In the genomic region with DNA sequence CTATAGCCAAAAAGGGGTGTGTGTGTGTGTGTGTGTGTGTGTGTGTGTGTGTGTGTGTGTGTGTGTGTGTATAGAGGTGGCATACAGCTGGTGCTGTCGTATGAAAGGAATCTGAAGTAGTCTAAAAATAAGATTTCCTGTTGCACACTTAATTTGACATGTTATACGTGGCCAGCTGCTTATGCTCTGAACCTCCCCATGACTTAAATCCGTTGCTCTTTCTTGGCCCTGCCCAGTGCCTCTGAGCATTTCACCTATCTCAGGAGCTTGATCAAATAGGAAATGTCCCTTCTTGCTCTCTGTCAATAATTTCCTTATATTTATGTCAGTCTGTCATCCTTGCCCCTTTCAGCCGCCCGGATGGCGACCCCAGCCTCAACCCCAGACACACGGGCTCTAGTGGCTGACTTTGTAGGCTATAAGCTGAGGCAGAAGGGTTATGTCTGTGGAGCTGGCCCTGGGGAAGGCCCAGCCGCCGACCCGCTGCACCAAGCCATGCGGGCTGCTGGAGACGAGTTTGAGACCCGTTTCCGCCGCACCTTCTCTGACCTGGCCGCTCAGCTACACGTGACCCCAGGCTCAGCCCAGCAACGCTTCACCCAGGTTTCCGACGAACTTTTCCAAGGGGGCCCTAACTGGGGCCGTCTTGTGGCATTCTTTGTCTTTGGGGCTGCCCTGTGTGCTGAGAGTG, we compare ENCODE assay signal across 8 mouse cellular contexts. TPM values are rescaled to one million over a fixed set of nuclear protein-coding genes. Genes with fewer than 3 reads are reported as not detected.
DNase-seq lines count a peak whose midpoint lies in the region; ATAC-seq and TF ChIP-seq lines count a peak whose summit lies in the region.

No protein-coding gene starts in this region.

- peak overlapping the region; percentile 59 for H3K4me3 ChIP-seq in erythroblast, embryonic 14.5 days (replicated peaks)
- peak overlapping the region; percentile 69 for H3K4me3 ChIP-seq in forebrain, embryonic 14.5 days (ENCODE audit: low read depth, low read length)
- H3K4me3 ChIP-seq in liver, embryonic 14.5 days (ENCODE audit: insufficient read depth in 1 of 2, low read depth in 2 of 2, low read length in 2 of 2) = peak overlapping the region; percentile 60 to 64

- peak overlapping the region; percentile 86 for H3K27ac ChIP-seq in forebrain, embryonic 14.5 days (ENCODE audit: low read depth, low read length)
- H3K27ac ChIP-seq in liver, embryonic 14.5 days = no peak overlapping the region

- peak overlapping the region; percentile 88 for H3K9ac ChIP-seq in forebrain, embryonic 14.5 days (ENCODE audit: low read length)
- H3K9ac ChIP-seq in liver, embryonic 14.5 days (replicated peaks) = no peak overlapping the region

- TF ChIP-seq EP300 in liver, embryonic 14.5 days (IDR thresholded peaks at IDR 0.05; ENCODE audit: low read depth) = no peak

- ATAC-seq in erythroblast, adult 5-6 weeks (replicated peaks; ENCODE audit: low FRiP score, poor library complexity, severe bottlenecking) = no peak
- ATAC-seq in forebrain, embryonic 14.5 days = peak; percentile 10; the same call in 1 of the 2 replicates
- ATAC-seq in liver, embryonic 14.5 days (ENCODE audit: insufficient read depth) = no peak

- H3K36me3 ChIP-seq in erythroblast, embryonic 14.5 days (ENCODE audit: control insufficient read depth) = peaks cover 4% of the 10 kb centered on the region; the same call in 1 of the 2 replicates
- H3K36me3 ChIP-seq in forebrain, embryonic 14.5 days (ENCODE audit: control insufficient read depth, insufficient read depth, low read length) = peaks cover 10% of the 10 kb centered on the region
- H3K36me3 ChIP-seq in liver, embryonic 14.5 days (replicated peaks; ENCODE audit: control insufficient read depth, insufficient read depth, low read depth) = no peaks in the 10 kb centered on the region

- H3K27me3 ChIP-seq in erythroblast, embryonic 14.5 days (ENCODE audit: control insufficient read depth) = no peaks in the 10 kb centered on the region
- H3K27me3 ChIP-seq in forebrain, embryonic 14.5 days (replicated peaks; ENCODE audit: control insufficient read depth, insufficient read depth, low read length) = no peaks in the 10 kb centered on the region
- H3K27me3 ChIP-seq in liver, embryonic 14.5 days (ENCODE audit: control insufficient read depth, insufficient read depth, low read length) = no peaks in the 10 kb centered on the region

- H3K9me3 ChIP-seq in erythroblast, embryonic 14.5 days (ENCODE audit: control insufficient read depth, low read length) = peaks cover 5% of the 10 kb centered on the region
- no peaks in the 10 kb centered on the region for H3K9me3 ChIP-seq in forebrain, embryonic 14.5 days (replicated peaks; ENCODE audit: control insufficient read depth, low read length)
- no peaks in the 10 kb centered on the region for H3K9me3 ChIP-seq in liver, embryonic 14.5 days (ENCODE audit: control insufficient read depth, low read length)

- peak overlapping the region; percentile 83 for H3K4me2 ChIP-seq in forebrain, embryonic 14.5 days (ENCODE audit: low read length)
- H3K4me2 ChIP-seq in liver, embryonic 14.5 days (ENCODE audit: low read depth) = peak overlapping the region; percentile 81

- no peak for TF ChIP-seq CTCF in liver, embryonic 14.5 days (IDR thresholded peaks at IDR 0.05; ENCODE audit: low read depth)

- H3K4me1 ChIP-seq in erythroblast, embryonic 14.5 days (ENCODE audit: control insufficient read depth) = peaks cover 20% of the 10 kb centered on the region
- H3K4me1 ChIP-seq in forebrain, embryonic 14.5 days (ENCODE audit: control insufficient read depth, insufficient read depth, low read length) = peaks cover 13% of the 10 kb centered on the region
- H3K4me1 ChIP-seq in liver, embryonic 14.5 days (replicated peaks; ENCODE audit: control insufficient read depth in 2 of 2, insufficient read depth in 2 of 2, low read length in 1 of 2) = peaks cover 3 to 6% of the 10 kb centered on the region in 2 experiments; a peak in 3 of 4 replicates

- WGBS in forebrain, embryonic 14.5 days = 38% methylated on average over 21 of the region's 21 CpGs
- WGBS in liver, embryonic 14.5 days (ENCODE audit: insufficient replicate concordance) = 53% methylated on average over 21 of the region's 21 CpGs

- peak; percentile 10 for DNase-seq in 416B (ENCODE audit: low read depth)
- no peak for DNase-seq in forebrain, embryonic 14.5 days (ENCODE audit: low spot score)
- DNase-seq in liver, embryonic 14.5 days (ENCODE audit: low read depth in 3 of 3, low spot score in 3 of 3) = no peak
- no peak for DNase-seq in right cerebral cortex, adult 18-20 months
- DNase-seq in B cell, adult 2 months = no peak
- DNase-seq in frontal cortex, postnatal 14 days (ENCODE audit: low spot score in 2 of 2) = no peak

RNA-seq across cellular contexts. Expression of gene Gm20521, which starts 0.9 kb away (rescaled TPM):
- polyA plus RNA-seq in erythroblast, embryonic 14.5 days (2012) = 0.05 and 0.14 TPM in 2 replicates
- not detected in 2 replicates for total RNA-seq in erythroblast, adult 5-6 weeks (2015; ENCODE audit: low replicate concordance)
- not detected in 2 replicates for total RNA-seq in erythroblast, adult 5-6 weeks (2017; ENCODE audit: low replicate concordance)
- not detected in 2 replicates for polyA plus RNA-seq in forebrain, embryonic 14.5 days (2014; fragmentation: Nextera tagmentation; extraction: Ambion mirVana)
- polyA plus RNA-seq in liver, embryonic 14.5 days (2012; rRNA removed) = 0.03 and 0.06 TPM in 2 replicates
- not detected in 2 replicates for polyA plus RNA-seq in liver, embryonic 14.5 days (2014; fragmentation: Nextera tagmentation; extraction: Ambion mirVana)

RNA-seq across cellular contexts. Expression of gene Bcl2l2, which starts 1.0 kb away (rescaled TPM):
- 0.66 and 0.95 TPM in 2 replicates for polyA plus RNA-seq in erythroblast, embryonic 14.5 days (2012)
- total RNA-seq in erythroblast, adult 5-6 weeks (2015; ENCODE audit: low replicate concordance) = 0.77 and 0.84 TPM in 2 replicates
- 1.0 and 4.6 TPM in 2 replicates for total RNA-seq in erythroblast, adult 5-6 weeks (2017; ENCODE audit: low replicate concordance)
- polyA plus RNA-seq in forebrain, embryonic 14.5 days (2014; fragmentation: Nextera tagmentation; extraction: Ambion mirVana) = 4.0 and 4.4 TPM in 2 replicates
- 3.8 and 4.9 TPM in 2 replicates for polyA plus RNA-seq in liver, embryonic 14.5 days (2012; rRNA removed)
- 0.47 and 0.51 TPM in 2 replicates for polyA plus RNA-seq in liver, embryonic 14.5 days (2014; fragmentation: Nextera tagmentation; extraction: Ambion mirVana)

RNA-seq across cellular contexts. Expression of gene Ppp1r3e, which starts 6.8 kb away (rescaled TPM):
- polyA plus RNA-seq in erythroblast, embryonic 14.5 days (2012) = 0.02 TPM in 1 of 2 replicates, not detected in the other
- total RNA-seq in erythroblast, adult 5-6 weeks (2015; ENCODE audit: low replicate concordance) = 1.9 TPM in 1 of 2 replicates, not detected in the other
- 0.70 and 3.7 TPM in 2 replicates for total RNA-seq in erythroblast, adult 5-6 weeks (2017; ENCODE audit: low replicate concordance)
- 2.5 TPM in 2 replicates for polyA plus RNA-seq in forebrain, embryonic 14.5 days (2014; fragmentation: Nextera tagmentation; extraction: Ambion mirVana)
- polyA plus RNA-seq in liver, embryonic 14.5 days (2012; rRNA removed) = 1.9 and 2.6 TPM in 2 replicates
- 0.45 and 0.52 TPM in 2 replicates for polyA plus RNA-seq in liver, embryonic 14.5 days (2014; fragmentation: Nextera tagmentation; extraction: Ambion mirVana)

RNA-seq across cellular contexts. Expression of gene Pabpn1, which starts 8.1 kb away (rescaled TPM):
- 27.8 and 29.0 TPM in 2 replicates for polyA plus RNA-seq in erythroblast, embryonic 14.5 days (2012)
- total RNA-seq in erythroblast, adult 5-6 weeks (2015; ENCODE audit: low replicate concordance) = 26.3 and 41.1 TPM in 2 replicates
- 54.6 and 55.9 TPM in 2 replicates for total RNA-seq in erythroblast, adult 5-6 weeks (2017; ENCODE audit: low replicate concordance)
- 133 and 140 TPM in 2 replicates for polyA plus RNA-seq in forebrain, embryonic 14.5 days (2014; fragmentation: Nextera tagmentation; extraction: Ambion mirVana)
- 98.8 and 110 TPM in 2 replicates for polyA plus RNA-seq in liver, embryonic 14.5 days (2012; rRNA removed)
- 47.1 and 51.7 TPM in 2 replicates for polyA plus RNA-seq in liver, embryonic 14.5 days (2014; fragmentation: Nextera tagmentation; extraction: Ambion mirVana)

RNA-seq across cellular contexts. Expression of gene Homez, which starts 13.4 kb away (rescaled TPM):
- not detected in 2 replicates for polyA plus RNA-seq in erythroblast, embryonic 14.5 days (2012)
- total RNA-seq in erythroblast, adult 5-6 weeks (2015; ENCODE audit: low replicate concordance) = 0.63 TPM in 1 of 2 replicates, not detected in the other
- 2.5 and 5.6 TPM in 2 replicates for total RNA-seq in erythroblast, adult 5-6 weeks (2017; ENCODE audit: low replicate concordance)
- polyA plus RNA-seq in forebrain, embryonic 14.5 days (2014; fragmentation: Nextera tagmentation; extraction: Ambion mirVana) = 9.3 and 11.7 TPM in 2 replicates
- polyA plus RNA-seq in liver, embryonic 14.5 days (2012; rRNA removed) = 0.78 and 0.96 TPM in 2 replicates
- polyA plus RNA-seq in liver, embryonic 14.5 days (2014; fragmentation: Nextera tagmentation; extraction: Ambion mirVana) = 1.8 TPM in 2 replicates
